Mouse (Mus musculus): ENCODE data around the gene Amy2a1. TPM values are rescaled to one million over a fixed set of nuclear protein-coding genes. Genes with fewer than 3 reads are reported as not detected.
"Not testable (repeated sequence)": the region's sequence is repeated elsewhere in the genome, so short reads cannot be mapped to it uniquely, and the experiment has no call there.

Gene Amy2a1
- polyA plus RNA-seq (2015; fragmentation: Nextera tagmentation; extraction: Ambion mirVana): 0.45 TPM in 1 of 2 replicates, not detected in the other

DNA sequence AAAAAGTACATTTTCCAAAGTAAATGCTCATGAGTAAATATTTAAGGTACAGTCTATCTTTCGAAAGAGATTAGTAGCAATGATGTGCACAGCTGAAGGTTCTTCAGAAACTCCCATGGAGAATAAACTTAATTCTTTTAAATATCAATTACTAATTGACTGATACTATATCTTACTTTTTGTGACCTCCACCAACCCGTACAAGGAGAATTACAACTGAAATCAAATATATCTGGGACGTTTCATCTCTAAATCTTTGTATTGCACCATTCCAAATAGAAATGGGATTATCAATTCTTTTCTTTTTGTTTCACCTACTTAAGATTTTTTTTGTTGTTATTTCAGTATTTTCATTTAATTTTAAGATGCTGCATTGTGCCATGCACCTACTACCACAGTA, at the start of gene Amy2a1:
Gene Amy2a1, minus strand, starts transcription at position 101 of the 400 bp plus-strand sequence.
- H3K4me1 ChIP-seq (ENCODE audit: insufficient read depth, low read length); H3K9ac ChIP-seq (replicated peaks; ENCODE audit: low read length); H3K27me3 ChIP-seq (ENCODE audit: insufficient read depth, low read length); H3K4me3 ChIP-seq (ENCODE audit: low read length); H3K36me3 ChIP-seq (ENCODE audit: insufficient read depth, low read length); H3K9me3 ChIP-seq (ENCODE audit: low read length); H3K27ac ChIP-seq (ENCODE audit: low read length); H3K4me2 ChIP-seq (replicated peaks; ENCODE audit: low read depth, low read length); ATAC-seq (ENCODE audit: low FRiP score, low TSS enrichment): not testable (repeated sequence)
- WGBS: 85% methylated on average over 2 of the region's 3 CpGs

DNA sequence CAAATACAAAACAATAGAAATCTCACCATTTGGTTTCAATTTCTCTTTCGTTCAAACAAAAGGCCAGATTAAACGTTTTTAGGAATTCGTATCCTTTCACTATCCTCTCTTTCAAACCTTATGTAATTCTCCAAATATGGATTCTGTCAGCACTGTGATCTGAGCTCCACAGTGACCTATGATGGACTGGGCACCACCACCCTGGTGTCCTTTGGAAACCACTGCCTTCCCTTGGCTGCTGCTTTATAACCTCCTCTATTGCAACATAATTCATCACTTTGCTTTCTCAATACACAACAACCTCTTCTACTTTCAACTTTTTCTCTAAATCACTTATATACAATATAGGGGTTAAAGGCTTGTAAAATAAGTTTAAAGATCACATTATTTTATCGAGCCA, 42.4 kb upstream of the Amy2a1 start:
- Histone ChIP-seq H3K36me3 (ENCODE audit: insufficient read depth, low read length) (no peaks in the 10 kb centered on the region), H3K4me2 (replicated peaks; ENCODE audit: low read depth, low read length) (no peak overlapping the region; the same call in 1 of the 2 replicates), H3K27ac (ENCODE audit: low read length) (no peak overlapping the region), H3K27me3 (ENCODE audit: insufficient read depth, low read length) (no peaks in the 10 kb centered on the region), H3K4me3 (ENCODE audit: low read length) (no peak overlapping the region), H3K4me1 (ENCODE audit: insufficient read depth, low read length) (no peaks in the 10 kb centered on the region), H3K9me3 (ENCODE audit: low read length) (no peaks in the 10 kb centered on the region), H3K9ac (replicated peaks; ENCODE audit: low read length) (no peak overlapping the region)
- 60% methylated on average over 4 of the region's 4 CpGs for WGBS
- ATAC-seq (ENCODE audit: low FRiP score, low TSS enrichment): no peak

DNA sequence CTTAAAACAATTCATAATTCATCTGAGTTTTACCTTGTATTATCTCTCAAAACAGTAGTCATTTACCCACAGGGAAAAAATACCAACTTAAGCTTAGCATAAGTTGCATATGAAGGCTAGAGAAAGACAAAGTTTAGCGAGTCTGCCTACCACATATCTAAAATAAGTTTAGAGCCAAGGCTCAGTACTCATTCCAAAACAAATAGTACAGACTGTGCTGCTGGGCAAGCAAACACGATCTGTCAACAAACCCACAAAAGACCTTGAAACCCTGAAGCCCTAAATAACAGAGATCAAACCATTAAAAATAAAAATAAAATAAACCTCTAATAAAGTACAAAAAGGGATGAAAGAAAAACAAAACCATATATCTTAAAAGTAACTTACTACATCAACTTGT, 41.9 kb upstream of the Amy2a1 start:
- no peaks in the 10 kb centered on the region for H3K9me3 ChIP-seq (ENCODE audit: low read length)
- no peak overlapping the region for H3K27ac ChIP-seq (ENCODE audit: low read length)
- H3K4me2 ChIP-seq (replicated peaks; ENCODE audit: low read depth, low read length): no peak overlapping the region
- no peaks in the 10 kb centered on the region for H3K4me1 ChIP-seq (ENCODE audit: insufficient read depth, low read length)
- no peak for ATAC-seq (ENCODE audit: low FRiP score, low TSS enrichment)
- H3K9ac ChIP-seq (replicated peaks; ENCODE audit: low read length): no peak overlapping the region
- no peak overlapping the region for H3K4me3 ChIP-seq (ENCODE audit: low read length)
- no peaks in the 10 kb centered on the region for H3K36me3 ChIP-seq (ENCODE audit: insufficient read depth, low read length)
- 44% methylated on average over 2 of the region's 2 CpGs for WGBS
- H3K27me3 ChIP-seq (ENCODE audit: insufficient read depth, low read length): no peaks in the 10 kb centered on the region

DNA sequence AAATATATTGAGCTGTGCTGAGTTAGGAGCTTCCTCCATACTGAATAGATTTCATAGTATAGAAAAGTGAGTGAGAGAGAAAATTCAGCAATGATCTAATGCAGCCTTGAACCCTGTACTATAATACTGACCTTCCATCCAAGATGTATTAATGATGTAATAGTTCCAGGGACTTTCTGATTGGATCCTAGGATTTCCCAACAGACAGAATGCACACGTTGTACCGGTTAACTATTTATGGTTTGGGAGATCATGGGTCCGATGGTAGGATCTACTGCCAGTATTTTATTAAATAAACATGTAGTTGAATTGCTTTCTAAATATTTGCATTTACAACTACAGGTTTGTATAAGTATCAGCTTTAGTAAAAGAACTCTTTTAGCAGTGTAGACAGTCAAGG, 39.9 kb upstream of the Amy2a1 start:
- Histone ChIP-seq H3K9ac (replicated peaks; ENCODE audit: low read length) (no peak overlapping the region), H3K4me3 (ENCODE audit: low read length) (no peak overlapping the region), H3K27ac (ENCODE audit: low read length) (no peak overlapping the region), H3K4me2 (replicated peaks; ENCODE audit: low read depth, low read length) (no peak overlapping the region), H3K4me1 (ENCODE audit: insufficient read depth, low read length) (no peaks in the 10 kb centered on the region), H3K27me3 (ENCODE audit: insufficient read depth, low read length) (no peaks in the 10 kb centered on the region), H3K9me3 (ENCODE audit: low read length) (peaks cover 3% of the 10 kb centered on the region; the same call in 1 of the 2 replicates), H3K36me3 (ENCODE audit: insufficient read depth, low read length) (no peaks in the 10 kb centered on the region)
- 74% methylated on average over 3 of the region's 3 CpGs for WGBS
- ATAC-seq (ENCODE audit: low FRiP score, low TSS enrichment): no peak

DNA sequence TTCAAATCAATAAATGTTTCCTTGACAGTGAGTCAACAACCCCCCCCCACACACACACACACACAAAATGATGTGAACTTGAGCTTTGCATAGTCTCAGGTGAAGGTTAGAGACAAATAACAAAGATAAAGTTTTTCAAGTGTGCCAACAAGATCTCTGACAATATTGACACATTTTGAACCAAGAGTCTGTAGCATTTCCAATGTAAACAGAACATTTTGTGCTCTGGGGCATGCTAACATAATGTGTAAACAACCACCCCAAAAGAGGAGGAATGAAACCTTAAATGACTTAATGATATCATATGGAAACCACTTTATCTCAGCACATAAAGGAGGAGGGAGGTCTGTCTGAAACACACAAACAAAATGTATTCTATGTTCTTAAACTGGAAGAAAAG, 7.5 kb upstream of the Amy2a1 start:
- no peak for ATAC-seq (ENCODE audit: low FRiP score, low TSS enrichment)
- no peaks in the 10 kb centered on the region for H3K27me3 ChIP-seq (ENCODE audit: insufficient read depth, low read length)

More for the DNA sequence above, 7.5 kb upstream of the Amy2a1 start:
- Histone ChIP-seq H3K27ac (ENCODE audit: low read length) (no peak overlapping the region), H3K4me2 (replicated peaks; ENCODE audit: low read depth, low read length) (no peak overlapping the region), H3K9ac (replicated peaks; ENCODE audit: low read length) (no peak overlapping the region), H3K9me3 (ENCODE audit: low read length) (no peaks in the 10 kb centered on the region), H3K36me3 (ENCODE audit: insufficient read depth, low read length) (no peaks in the 10 kb centered on the region), H3K4me3 (ENCODE audit: low read length) (no peak overlapping the region), H3K4me1 (ENCODE audit: insufficient read depth, low read length) (no peaks in the 10 kb centered on the region)

Other genes starting within 250 kb of the Amy2a1 start
- not detected in 2 replicates for gene Amy2a4, start 241.0 kb downstream of the Amy2a1 start, polyA plus RNA-seq (2015; fragmentation: Nextera tagmentation; extraction: Ambion mirVana)
- not detected in 2 replicates for gene Amy2a3, start 208.4 kb downstream of the Amy2a1 start, polyA plus RNA-seq (2015; fragmentation: Nextera tagmentation; extraction: Ambion mirVana)
- not detected in 2 replicates for gene Amy2a2, start 175.8 kb downstream of the Amy2a1 start, polyA plus RNA-seq (2015; fragmentation: Nextera tagmentation; extraction: Ambion mirVana)
- 1.1 and 1.2 TPM in 2 replicates for gene Amy1, start 74.3 kb upstream of the Amy2a1 start, polyA plus RNA-seq (2015; fragmentation: Nextera tagmentation; extraction: Ambion mirVana)
- gene Rnpc3, start 97.7 kb upstream of the Amy2a1 start, polyA plus RNA-seq (2015; fragmentation: Nextera tagmentation; extraction: Ambion mirVana): 30.9 and 35.8 TPM in 2 replicates